Mouse (Mus musculus) neural tube, embryonic 13.5 days (tissue): ENCODE measurements at regions not wholly inside any gene's neighbourhood (a gene's known extent, or its start where the extent isn't known, plus 50 kb on each side); places are given as distances from the start of the nearest gene placed in this dataset.

Source experiments
- ATAC-seq: fragments of 200-750 bp; cut with Nextera tagmentation; 2 replicates; pipeline ENCODE4 v1.8.0; 2017; ENCODE audit warnings: low read depth, mild to moderate bottlenecking, moderate TSS enrichment, moderate library complexity
- H3K27ac ChIP-seq: fragments of 300-500 bp; sonication (generic); replicated peaks from 2 replicates; pipeline ENCODE4 v1.5.1; 2015; ENCODE audit warnings: moderate library complexity, mild to moderate bottlenecking, inconsistent platforms
- H3K27me3 ChIP-seq: fragments of 300-500 bp; sonication (generic); 2 replicates; pipeline ENCODE4 v1.6.1; 2015; ENCODE audit warnings: mild to moderate bottlenecking, inconsistent platforms
- H3K36me3 ChIP-seq: fragments of 300-500 bp; sonication (generic); 2 replicates; pipeline ENCODE4 v1.6.1; 2015; ENCODE audit warnings: mild to moderate bottlenecking, inconsistent platforms
- H3K4me1 ChIP-seq: fragments of 300-500 bp; sonication (generic); replicated peaks from 2 replicates; pipeline ENCODE4 v1.6.1; 2015; ENCODE audit warnings: inconsistent platforms
- H3K4me2 ChIP-seq: fragments of 300-500 bp; sonication (generic); 2 replicates; pipeline ENCODE4 v1.6.1; 2015; ENCODE audit warnings: inconsistent platforms, mild to moderate bottlenecking, moderate library complexity
- H3K4me3 ChIP-seq: fragments of 300-500 bp; sonication (generic); 2 replicates; pipeline ENCODE4 v1.5.1; 2015; ENCODE audit warnings: mild to moderate bottlenecking, inconsistent platforms
- H3K9ac ChIP-seq: fragments of 300-500 bp; sonication (generic); 2 replicates; pipeline ENCODE4 v1.6.1; 2015; ENCODE audit warnings: moderate library complexity, mild to moderate bottlenecking, inconsistent platforms
- H3K9me3 ChIP-seq: fragments of 300-500 bp; sonication (generic); 2 replicates; pipeline ENCODE4 v1.6.1; 2016; ENCODE audit warnings: inconsistent platforms
- WGBS: fragments of 180-500 bp; shearing (Covaris S2); methylation state at CpG from one replicate; pipeline ENCODE4 v1.1.7; 2015; 5-methylcytosine and 5-hydroxymethylcytosine counted together

- Histone ChIP-seq H3K9ac (no peak overlapping the region), H3K4me3 (no peak overlapping the region), H3K4me2 (no peak overlapping the region), H3K27me3 (no peaks in the 10 kb centered on the region), H3K27ac (no peak overlapping the region), H3K36me3 (no peaks in the 10 kb centered on the region), H3K4me1 (no peaks in the 10 kb centered on the region), H3K9me3 (no peaks in the 10 kb centered on the region)
- no peak for ATAC-seq
- 92% methylated on average over 2 of the region's 2 CpGs for WGBS
These were observed 317.1 kb upstream of the Kcnh8 start for GRCm38 (mm10) chr17:52285392-52285791.

GRCm38 (mm10) chr17:52282264-52282663 is 320.2 kb upstream of the Kcnh8 start:
- WGBS: 69% methylated on average over 3 of the region's 3 CpGs
- Histone ChIP-seq H3K27ac (no peak overlapping the region), H3K9ac (no peak overlapping the region), H3K36me3 (no peaks in the 10 kb centered on the region), H3K4me1 (no peaks in the 10 kb centered on the region), H3K27me3 (no peaks in the 10 kb centered on the region), H3K9me3 (no peaks in the 10 kb centered on the region), H3K4me2 (no peak overlapping the region), H3K4me3 (no peak overlapping the region)
- no peak for ATAC-seq

- Histone ChIP-seq H3K9me3 (no peaks in the 10 kb centered on the region), H3K4me2 (no peak overlapping the region), H3K9ac (no peak overlapping the region), H3K4me3 (no peak overlapping the region), H3K4me1 (no peaks in the 10 kb centered on the region), H3K27ac (no peak overlapping the region), H3K36me3 (no peaks in the 10 kb centered on the region), H3K27me3 (no peaks in the 10 kb centered on the region)
- 81% methylated on average over 4 of the region's 4 CpGs for WGBS
- no peak for ATAC-seq
These were observed 324.0 kb upstream of the Kcnh8 start for GRCm38 (mm10) chr17:52278523-52278922.

GRCm38 (mm10) chr17:52268792-52269191 is 333.7 kb upstream of the Kcnh8 start:
- Histone ChIP-seq H3K9ac (no peak overlapping the region), H3K36me3 (no peaks in the 10 kb centered on the region), H3K4me3 (no peak overlapping the region), H3K4me1 (no peaks in the 10 kb centered on the region), H3K27me3 (no peaks in the 10 kb centered on the region), H3K4me2 (no peak overlapping the region), H3K27ac (no peak overlapping the region), H3K9me3 (no peaks in the 10 kb centered on the region)
- 80% methylated on average over 2 of the region's 2 CpGs for WGBS
- ATAC-seq: no peak

- no peak for ATAC-seq
- Histone ChIP-seq H3K4me1 (no peaks in the 10 kb centered on the region), H3K4me3 (no peak overlapping the region), H3K27ac (no peak overlapping the region), H3K4me2 (no peak overlapping the region), H3K9me3 (0 out of 2 replicates have a peak, but pooled peaks cover 3% of the 10 kb centered on the region), H3K9ac (no peak overlapping the region), H3K36me3 (no peaks in the 10 kb centered on the region), H3K27me3 (no peaks in the 10 kb centered on the region)
These were observed 351.2 kb upstream of the Kcnh8 start for GRCm38 (mm10) chr17:52251284-52251683.

GRCm38 (mm10) chr17:52225584-52225983 is 376.9 kb upstream of the Kcnh8 start:
- 63% methylated on average over 3 of the region's 3 CpGs for WGBS
- Histone ChIP-seq H3K9ac (no peak overlapping the region), H3K4me3 (no peak overlapping the region), H3K27ac (no peak overlapping the region), H3K36me3 (no peaks in the 10 kb centered on the region), H3K9me3 (no peaks in the 10 kb centered on the region), H3K4me2 (no peak overlapping the region), H3K4me1 (no peaks in the 10 kb centered on the region), H3K27me3 (no peaks in the 10 kb centered on the region)
- ATAC-seq: peak; percentile 71

- Histone ChIP-seq H3K27me3 (no peaks in the 10 kb centered on the region), H3K4me1 (no peaks in the 10 kb centered on the region), H3K27ac (no peak overlapping the region), H3K9ac (no peak overlapping the region), H3K4me2 (no peak overlapping the region), H3K36me3 (no peaks in the 10 kb centered on the region), H3K4me3 (no peak overlapping the region), H3K9me3 (no peaks in the 10 kb centered on the region)
- no peak for ATAC-seq
- 91% methylated on average over 3 of the region's 3 CpGs for WGBS
These were observed 382.1 kb upstream of the Kcnh8 start for GRCm38 (mm10) chr17:52220422-52220821.

- H3K36me3 ChIP-seq: no peaks in the 10 kb centered on the region
- no peak overlapping the region for H3K4me3 ChIP-seq
- H3K4me1 ChIP-seq: no peaks in the 10 kb centered on the region
- ATAC-seq: no peak
- H3K27ac ChIP-seq: no peak overlapping the region
- no peaks in the 10 kb centered on the region for H3K9me3 ChIP-seq
- H3K9ac ChIP-seq: no peak overlapping the region
- no peak overlapping the region for H3K4me2 ChIP-seq
- H3K27me3 ChIP-seq: no peaks in the 10 kb centered on the region
These were observed 384.3 kb upstream of the Satb1 start for GRCm38 (mm10) chr17:52217411-52217810.

GRCm38 (mm10) chr17:52212944-52213343 is 379.9 kb upstream of the Satb1 start:
- no peak overlapping the region for H3K9ac ChIP-seq
- ATAC-seq: no peak
- no peaks in the 10 kb centered on the region for H3K4me1 ChIP-seq
- no peak overlapping the region for H3K4me2 ChIP-seq
- 95% methylated on average over 2 of the region's 2 CpGs for WGBS
- no peaks in the 10 kb centered on the region for H3K9me3 ChIP-seq
- no peak overlapping the region for H3K4me3 ChIP-seq
- H3K27ac ChIP-seq: no peak overlapping the region
- no peaks in the 10 kb centered on the region for H3K27me3 ChIP-seq
- no peaks in the 10 kb centered on the region for H3K36me3 ChIP-seq

- Histone ChIP-seq H3K36me3 (no peaks in the 10 kb centered on the region), H3K9me3 (no peaks in the 10 kb centered on the region)
- 94% methylated on average over 6 of the region's 6 CpGs for WGBS
These were observed 377.4 kb upstream of the Satb1 start for GRCm38 (mm10) chr17:52210483-52210882.

GRCm38 (mm10) chr17:52197731-52198130 is 364.6 kb upstream of the Satb1 start:
- H3K9ac ChIP-seq: no peak overlapping the region
- no peaks in the 10 kb centered on the region for H3K4me1 ChIP-seq
- 92% methylated on average over 4 of the region's 4 CpGs for WGBS
- no peak overlapping the region for H3K4me3 ChIP-seq
- H3K9me3 ChIP-seq: no peaks in the 10 kb centered on the region
- no peaks in the 10 kb centered on the region for H3K36me3 ChIP-seq
- ATAC-seq: no peak
- no peak overlapping the region for H3K27ac ChIP-seq
- no peaks in the 10 kb centered on the region for H3K27me3 ChIP-seq
- no peak overlapping the region for H3K4me2 ChIP-seq

More at GRCm38 (mm10) chr17:52210483-52210882, 377.4 kb upstream of the Satb1 start:
- H3K4me2 ChIP-seq: no peak overlapping the region
- no peak overlapping the region for H3K27ac ChIP-seq
- no peak overlapping the region for H3K9ac ChIP-seq
- H3K4me3 ChIP-seq: no peak overlapping the region
- H3K27me3 ChIP-seq: no peaks in the 10 kb centered on the region
- H3K4me1 ChIP-seq: no peaks in the 10 kb centered on the region
- no peak for ATAC-seq

- Histone ChIP-seq H3K27ac (no peak overlapping the region), H3K27me3 (no peaks in the 10 kb centered on the region), H3K4me3 (no peak overlapping the region), H3K4me1 (no peaks in the 10 kb centered on the region), H3K4me2 (no peak overlapping the region), H3K9ac (no peak overlapping the region), H3K36me3 (no peaks in the 10 kb centered on the region), H3K9me3 (no peaks in the 10 kb centered on the region)
- no peak for ATAC-seq
- 90% methylated on average over 5 of the region's 5 CpGs for WGBS
These were observed 363.7 kb upstream of the Satb1 start for GRCm38 (mm10) chr17:52196811-52197210.

GRCm38 (mm10) chr17:52195804-52196203 is 362.7 kb upstream of the Satb1 start:
- WGBS: 95% methylated on average over 5 of the region's 5 CpGs
- H3K36me3 ChIP-seq: no peaks in the 10 kb centered on the region
- H3K4me2 ChIP-seq: no peak overlapping the region
- ATAC-seq: no peak
- no peaks in the 10 kb centered on the region for H3K4me1 ChIP-seq
- no peaks in the 10 kb centered on the region for H3K9me3 ChIP-seq
- H3K4me3 ChIP-seq: no peak overlapping the region
- no peaks in the 10 kb centered on the region for H3K27me3 ChIP-seq
- H3K27ac ChIP-seq: no peak overlapping the region
- no peak overlapping the region for H3K9ac ChIP-seq
